Mouse (Mus musculus): ENCODE data around the gene Sycp2. TPM values are rescaled to one million over a fixed set of nuclear protein-coding genes. Genes with fewer than 3 reads are reported as not detected.
A peak's percentile ranks its signal among the peaks of the same experiment; 100 is the strongest.

Gene Sycp2
- total and polyA plus RNA-seq, 2 experiments from 2014 or later = 0.15 to 1.1 TPM

DNA sequence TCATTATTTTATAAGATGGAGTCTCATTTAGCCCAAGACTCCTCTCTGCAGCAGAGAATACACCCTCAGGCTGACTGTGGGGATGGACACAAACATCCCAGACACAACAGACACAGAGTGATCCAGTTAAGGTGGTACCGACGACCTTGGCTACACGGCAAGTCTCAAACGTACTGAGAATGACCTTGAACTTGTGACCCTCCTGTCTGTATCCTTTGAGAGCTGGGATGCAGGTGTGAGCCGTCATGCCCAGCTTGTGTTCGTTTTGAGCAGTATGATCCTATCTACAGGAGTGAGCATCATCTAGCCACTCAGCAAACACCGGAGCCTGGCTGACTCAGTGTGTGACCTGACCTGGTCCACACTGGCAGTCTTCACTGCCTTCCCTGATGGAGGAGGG is 93.9 kb downstream of the Sycp2 start:
- 82% methylated on average over 7 of the region's 7 CpGs for whole genome bisulfite sequencing
- H3K9ac ChIP-seq = no peak overlapping the region
- no peak for TF ChIP-seq CTCF (IDR thresholded peaks at IDR 0.05; ENCODE audit: low read depth)
- no peak overlapping the region for H3K27ac ChIP-seq (ENCODE audit: low read depth, low read length)
- no peaks in the 10 kb centered on the region for H3K4me1 ChIP-seq (ENCODE audit: insufficient read depth)
- no peak for DNase-seq
- H3K36me3 ChIP-seq (ENCODE audit: insufficient read depth) = peaks cover 9% of the 10 kb centered on the region; the same call in 1 of the 2 replicates
- no peak overlapping the region for H3K4me3 ChIP-seq (ENCODE audit: low read depth, low read length)
- H3K27me3 ChIP-seq (ENCODE audit: insufficient read depth, low read length) = no peaks in the 10 kb centered on the region
- no peaks in the 10 kb centered on the region for H3K9me3 ChIP-seq (ENCODE audit: low read length)
- H3K4me2 ChIP-seq (ENCODE audit: low read depth) = no peak overlapping the region
- ATAC-seq = no peak

DNA sequence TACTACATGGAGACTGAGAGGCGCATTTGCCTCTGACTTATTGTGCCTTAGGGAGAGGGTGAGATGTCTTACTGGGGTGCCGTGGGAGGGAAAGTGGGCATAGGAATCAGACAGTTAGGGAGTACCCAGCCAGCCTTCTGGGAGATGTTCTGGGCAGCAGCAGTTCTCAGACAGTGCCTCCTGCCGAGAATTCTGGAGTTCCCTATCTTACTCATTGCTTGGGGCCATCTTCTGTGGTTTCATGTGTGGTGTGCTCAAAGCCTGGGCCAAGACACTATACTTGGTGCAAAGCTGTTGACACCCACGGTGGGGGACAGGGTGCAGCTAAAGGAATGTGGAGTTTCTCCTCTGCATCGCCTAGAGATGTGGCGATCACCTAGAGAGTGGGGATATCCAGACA is 102.8 kb downstream of the Sycp2 start:
- Histone ChIP-seq H3K4me3 (ENCODE audit: low read depth, low read length) (no peak overlapping the region), H3K4me2 (ENCODE audit: low read depth) (no peak overlapping the region), H3K27me3 (ENCODE audit: insufficient read depth, low read length) (no peaks in the 10 kb centered on the region), H3K36me3 (ENCODE audit: insufficient read depth) (peaks cover 13% of the 10 kb centered on the region; the same call in 1 of the 2 replicates), H3K27ac (ENCODE audit: low read depth, low read length) (peak overlapping the region; percentile 86; the same call in 1 of the 2 replicates), H3K9ac (no peak overlapping the region), H3K9me3 (ENCODE audit: low read length) (no peaks in the 10 kb centered on the region), H3K4me1 (ENCODE audit: insufficient read depth) (peaks cover 21% of the 10 kb centered on the region)
- ATAC-seq = no peak
- no peak for DNase-seq
- TF ChIP-seq CTCF (IDR thresholded peaks at IDR 0.05; ENCODE audit: low read depth) = no peak
- 89% methylated on average over 6 of the region's 6 CpGs for WGBS

DNA sequence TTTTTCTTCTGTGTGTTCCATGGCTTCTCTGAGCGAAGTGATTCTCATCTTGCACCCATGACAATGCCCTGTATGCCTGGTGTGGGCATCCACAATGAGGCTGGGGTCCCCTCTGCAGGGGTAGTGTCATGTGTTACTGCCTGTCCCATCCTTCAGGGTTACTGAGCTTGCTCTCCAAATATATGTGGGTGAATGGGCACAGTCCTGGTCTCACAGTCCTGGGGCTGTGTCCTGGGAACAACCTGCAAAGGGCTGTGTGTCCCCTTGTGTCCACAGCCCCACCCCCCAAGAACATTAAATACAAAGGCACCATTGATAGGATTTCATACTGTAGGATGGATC is 103.3 kb downstream of the Sycp2 start:
- ATAC-seq (no peak), DNase-seq (no peak)
- 33% methylated on average over 1 of the region's 1 CpGs for WGBS
- H3K27me3 ChIP-seq (ENCODE audit: insufficient read depth, low read length) = no peaks in the 10 kb centered on the region
- no peaks in the 10 kb centered on the region for H3K9me3 ChIP-seq (ENCODE audit: low read length)
- peaks cover 21% of the 10 kb centered on the region for H3K4me1 ChIP-seq (ENCODE audit: insufficient read depth)
- no peak for TF ChIP-seq CTCF (IDR thresholded peaks at IDR 0.05; ENCODE audit: low read depth)
- H3K36me3 ChIP-seq (ENCODE audit: insufficient read depth) = peaks cover 10% of the 10 kb centered on the region; the same call in 1 of the 2 replicates
- peak overlapping the region; percentile 86 for H3K27ac ChIP-seq (ENCODE audit: low read depth, low read length)
- no peak overlapping the region for H3K4me3 ChIP-seq (ENCODE audit: low read depth, low read length)
- H3K9ac ChIP-seq = 0 out of 2 replicates have a peak overlapping the region, but pooled peaks have one; percentile 14
- H3K4me2 ChIP-seq (ENCODE audit: low read depth) = no peak overlapping the region

DNA sequence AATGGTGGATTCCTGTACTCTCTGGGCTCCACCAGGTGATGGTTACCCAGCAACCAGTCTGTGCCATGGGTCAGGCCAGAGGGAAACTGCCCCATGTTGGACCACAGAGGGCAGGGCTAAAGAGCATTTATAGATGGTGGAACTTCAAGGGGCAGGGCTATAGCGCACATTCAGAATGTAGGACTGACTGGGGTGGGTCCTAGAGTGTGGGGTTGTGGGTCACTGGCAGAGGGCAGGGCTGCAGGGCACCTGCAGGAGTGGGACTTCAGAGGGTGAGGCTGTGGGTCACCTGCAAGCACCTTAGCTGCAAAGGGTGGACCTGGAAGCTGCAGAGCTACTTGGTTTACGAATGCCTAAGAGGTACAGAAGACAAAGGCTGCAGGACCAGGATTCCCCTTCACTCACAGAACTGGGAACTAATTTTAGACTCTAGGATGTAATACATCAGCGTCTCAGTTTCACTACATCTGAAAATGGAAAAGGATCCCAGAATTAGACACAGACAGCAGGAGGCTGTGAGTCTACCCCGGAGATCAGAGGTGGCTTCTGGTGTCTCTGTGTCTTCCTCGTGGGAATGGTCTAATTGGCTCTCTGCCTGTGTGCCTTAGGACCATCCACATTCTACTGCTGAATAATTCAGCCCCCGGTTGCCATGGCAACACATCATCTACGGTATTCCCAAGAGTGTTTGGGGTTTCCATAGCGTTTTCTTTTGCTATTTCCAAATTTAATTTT is 103.9 kb downstream of the Sycp2 start:
- Histone ChIP-seq H3K36me3 (ENCODE audit: insufficient read depth) (peaks cover 10% of the 10 kb centered on the region; the same call in 1 of the 2 replicates), H3K4me1 (ENCODE audit: insufficient read depth) (peaks cover 21% of the 10 kb centered on the region), H3K27ac (ENCODE audit: low read depth, low read length) (peak overlapping the region; percentile 86), H3K4me2 (ENCODE audit: low read depth) (no peak overlapping the region), H3K9me3 (ENCODE audit: low read length) (no peaks in the 10 kb centered on the region), H3K27me3 (ENCODE audit: insufficient read depth, low read length) (no peaks in the 10 kb centered on the region), H3K4me3 (ENCODE audit: low read depth, low read length) (no peak overlapping the region), H3K9ac (0 out of 2 replicates have a peak overlapping the region, but pooled peaks have one; percentile 10)
- 31% methylated on average over 8 of the region's 8 CpGs for WGBS
- TF ChIP-seq CTCF (IDR thresholded peaks at IDR 0.05; ENCODE audit: low read depth) = no peak
- DNase-seq (peak; percentile 94), ATAC-seq (peak; percentile 81)

Other genes with a start within 250 kb of the Sycp2 start
- 7.7 and 8.8 TPM in 2 replicates for gene Ppp1r3d, start 6.8 kb upstream of the Sycp2 start, total RNA-seq (2014; rRNA removed)
- gene Ppp1r3d, start 6.8 kb upstream of the Sycp2 start, polyA plus RNA-seq (2015; fragmentation: Nextera tagmentation; extraction: Ambion mirVana) = 2.3 and 3.8 TPM in 2 replicates
- 13.8 and 22.2 TPM in 2 replicates for gene Fam217b, start 6.8 kb upstream of the Sycp2 start, total RNA-seq (2014; rRNA removed)
- gene Fam217b, start 6.8 kb upstream of the Sycp2 start, polyA plus RNA-seq (2015; fragmentation: Nextera tagmentation; extraction: Ambion mirVana) = 10.9 and 15.0 TPM in 2 replicates
- 0.10 and 0.15 TPM in 2 replicates for gene Cdh26, start 22.8 kb upstream of the Sycp2 start, total RNA-seq (2014; rRNA removed)
- gene Cdh26, start 22.8 kb upstream of the Sycp2 start, polyA plus RNA-seq (2015; fragmentation: Nextera tagmentation; extraction: Ambion mirVana) = 0.30 and 0.44 TPM in 2 replicates